Mouse (Mus musculus): ENCODE measurements at regions not wholly inside any gene's neighbourhood (a gene's known extent, or its start where the extent isn't known, plus 50 kb on each side); places are given as distances from the start of the nearest gene placed in this dataset.

DNA sequence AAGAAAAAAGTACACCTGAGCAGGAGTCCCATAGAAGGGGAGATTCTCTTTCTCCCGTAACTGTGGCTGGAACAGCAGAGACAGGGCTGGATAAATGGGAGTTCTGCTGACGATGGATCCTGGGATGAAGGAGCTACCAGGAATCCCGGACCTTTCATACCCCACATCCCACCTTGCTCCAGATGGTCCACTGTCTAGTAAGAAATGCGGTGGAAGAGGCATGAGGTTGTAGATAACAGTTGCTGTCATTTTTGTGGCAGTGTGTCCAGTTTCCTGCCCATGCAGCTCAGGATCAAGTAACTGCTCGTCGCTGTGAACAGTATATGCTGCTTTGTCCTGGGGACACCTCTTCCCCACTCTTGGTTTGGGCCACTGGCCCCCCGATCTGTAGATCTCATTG, 190.1 kb upstream of the Mphosph6 start:
- TF ChIP-seq NELFE (IDR thresholded peaks at IDR 0.05; ENCODE audit: low read depth, low read length) (no peak), ELF1 (IDR thresholded peaks at IDR 0.05; ENCODE audit: low read depth, low read length) (no peak), JUND (conservative IDR thresholded peaks at IDR 0.05; ENCODE audit: low read depth, low read length) (no peak), CHD1 (IDR thresholded peaks at IDR 0.05; ENCODE audit: low read depth, low read length) (no peak), HCFC1 (IDR thresholded peaks at IDR 0.05; ENCODE audit: low read depth, low read length) (no peak), PAX5 (IDR thresholded peaks at IDR 0.05; ENCODE audit: low read length) (no peak), MAFK (IDR thresholded peaks at IDR 0.05; ENCODE audit: insufficient replicate concordance, low read length) (no peak)
- no peaks in the 10 kb centered on the region for H3K27me3 ChIP-seq (replicated peaks)
- H3K9me3 ChIP-seq (replicated peaks; ENCODE audit: low read length) = peaks cover 74% of the 10 kb centered on the region
- H3K36me3 ChIP-seq (replicated peaks in 1 of 2; ENCODE audit: control insufficient read depth in 1 of 2, insufficient read depth in 1 of 2, low read length in 1 of 2) = no peaks in the 10 kb centered on the region
- no peak overlapping the region for H3K9ac ChIP-seq (ENCODE audit: insufficient read depth, low read depth)
- H3K4me1 ChIP-seq (ENCODE audit: control insufficient read depth in 1 of 2, insufficient read depth in 2 of 2) = no peaks in the 10 kb centered on the region
- dilution Hi-C loops (cut with MboI; ENCODE audit: extremely low pct_ligation_motif_present, extremely low pct_unique_long_range_greater_than_20kb, low sequenced_read_pairs) (no loop called here), in situ Hi-C loops (cut with MboI; ENCODE audit: low pct_ligation_motif_present, low pct_unique_long_range_greater_than_20kb, low sequenced_read_pairs) (no loop called here)
- no peak overlapping the region for H3K4me2 ChIP-seq (ENCODE audit: insufficient read depth, low read depth, poor library complexity, severe bottlenecking)
- no peak overlapping the region for H3K4me3 ChIP-seq (replicated peaks in 1 of 3; ENCODE audit: low read depth in 2 of 3, low read length in 2 of 3, poor library complexity in 1 of 3)
- no peak for DNase-seq (ENCODE audit: extremely low read depth)
- H3K79me2 ChIP-seq (replicated peaks; ENCODE audit: control insufficient read depth, extremely low read depth, insufficient read depth, poor library complexity, severe bottlenecking) = no peaks in the 10 kb centered on the region
- no peak overlapping the region for H3K27ac ChIP-seq (ENCODE audit: insufficient read depth, low read depth)

DNA sequence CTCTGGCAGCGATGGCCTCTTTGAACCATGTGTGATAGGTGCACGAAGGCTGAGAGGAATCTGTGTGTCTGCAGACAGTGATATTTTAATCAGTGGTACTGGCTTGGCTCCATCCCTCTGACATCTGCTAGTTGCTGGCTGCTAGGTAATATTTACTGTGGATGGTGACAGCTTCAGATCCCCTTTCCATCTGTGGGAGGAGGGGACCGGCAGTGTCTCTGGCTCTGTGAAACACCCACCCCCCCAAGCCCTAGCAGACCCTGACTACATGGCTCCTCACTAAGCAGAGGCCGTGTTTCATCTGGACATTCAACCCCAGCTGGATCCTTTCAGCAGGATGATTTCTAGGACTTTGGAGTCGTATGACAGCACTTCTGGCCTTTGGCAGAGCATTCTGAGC, 187.0 kb upstream of the Mphosph6 start:
- H3K27ac ChIP-seq (ENCODE audit: insufficient read depth, low read depth) = no peak overlapping the region

DNA sequence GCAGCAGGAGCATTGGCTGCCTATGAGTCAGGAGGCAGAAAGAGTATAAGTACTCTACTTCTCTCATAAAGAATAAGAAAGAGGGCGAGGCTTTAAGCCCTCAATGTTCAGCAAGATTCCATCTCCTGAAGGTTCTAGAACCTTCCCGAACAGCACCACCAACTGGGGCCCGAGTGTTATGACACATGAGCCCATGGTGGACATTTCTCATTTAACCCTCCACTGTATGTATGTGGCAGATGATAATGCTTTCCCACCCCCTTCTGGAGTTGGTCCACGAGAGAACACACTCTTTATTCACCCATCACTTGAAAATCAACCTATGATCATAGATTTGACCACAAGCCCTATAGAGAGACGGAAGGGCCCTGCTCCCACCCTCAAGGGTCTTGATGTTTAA, 166.6 kb upstream of the Mphosph6 start:
- DNase-seq (ENCODE audit: extremely low read depth) = no peak
- no peaks in the 10 kb centered on the region for H3K4me1 ChIP-seq (ENCODE audit: control insufficient read depth in 1 of 2, insufficient read depth in 2 of 2)
- no peak overlapping the region for H3K27ac ChIP-seq (ENCODE audit: insufficient read depth, low read depth)
- H3K9me3 ChIP-seq (replicated peaks; ENCODE audit: low read length) = peaks cover 65% of the 10 kb centered on the region
- TF ChIP-seq PAX5 (IDR thresholded peaks at IDR 0.05; ENCODE audit: low read length) = no peak
- no peak for TF ChIP-seq ELF1 (IDR thresholded peaks at IDR 0.05; ENCODE audit: low read depth, low read length)
- TF ChIP-seq USF1 (IDR thresholded peaks at IDR 0.05; ENCODE audit: low read depth, low read length) = no peak
- TF ChIP-seq BHLHE40 (IDR thresholded peaks at IDR 0.05; ENCODE audit: low read depth, low read length) = no peak
- TF ChIP-seq NRF1 (IDR thresholded peaks at IDR 0.05; ENCODE audit: low read depth, low read length) = no peak
- no peak for TF ChIP-seq ETS1 (conservative IDR thresholded peaks at IDR 0.05; ENCODE audit: low read depth, low read length)
- TF ChIP-seq POLR2AphosphoS2 (IDR thresholded peaks at IDR 0.05; ENCODE audit: low read depth, low read length) = no peak
- TF ChIP-seq JUND (conservative IDR thresholded peaks at IDR 0.05; ENCODE audit: low read depth, low read length) = no peak
- TF ChIP-seq RCOR1 (conservative IDR thresholded peaks at IDR 0.05; ENCODE audit: low read depth, low read length) = no peak
- TF ChIP-seq CTCF (conservative IDR thresholded peaks at IDR 0.05 in 1 of 2, IDR thresholded peaks at IDR 0.05 in 1 of 2; ENCODE audit: low read depth in 2 of 2, low read length in 2 of 2) = no peak
- no peak for TF ChIP-seq HCFC1 (IDR thresholded peaks at IDR 0.05; ENCODE audit: low read depth, low read length)
- no peak for TF ChIP-seq MYC (IDR thresholded peaks at IDR 0.05; ENCODE audit: low read depth, low read length)
- no peak for TF ChIP-seq CHD2 (IDR thresholded peaks at IDR 0.05; ENCODE audit: low read length)
- TF ChIP-seq NELFE (IDR thresholded peaks at IDR 0.05; ENCODE audit: low read depth, low read length) = no peak
- TF ChIP-seq TCF12 (IDR thresholded peaks at IDR 0.05; ENCODE audit: low read depth, low read length) = no peak
- TF ChIP-seq ZNF384 (IDR thresholded peaks at IDR 0.05; ENCODE audit: low read depth, low read length) = no peak
- no peak for TF ChIP-seq SIN3A (IDR thresholded peaks at IDR 0.05; ENCODE audit: low read length)
- no peak for TF ChIP-seq ZC3H11A (IDR thresholded peaks at IDR 0.05; ENCODE audit: low read depth, low read length)
- no peak for TF ChIP-seq MAX (IDR thresholded peaks at IDR 0.05; ENCODE audit: low read length)
- TF ChIP-seq SMC3 (IDR thresholded peaks at IDR 0.05; ENCODE audit: low read depth, low read length) = no peak
- no peak overlapping the region for H3K9ac ChIP-seq (ENCODE audit: insufficient read depth, low read depth)
- no peak overlapping the region for H3K4me2 ChIP-seq (ENCODE audit: insufficient read depth, low read depth, poor library complexity, severe bottlenecking)
- H3K79me2 ChIP-seq (replicated peaks; ENCODE audit: control insufficient read depth, extremely low read depth, insufficient read depth, poor library complexity, severe bottlenecking) = no peaks in the 10 kb centered on the region
- no peak overlapping the region for H3K4me3 ChIP-seq (replicated peaks in 1 of 3; ENCODE audit: low read depth in 2 of 3, low read length in 2 of 3, poor library complexity in 1 of 3)
- dilution Hi-C loops (cut with MboI; ENCODE audit: extremely low pct_ligation_motif_present, extremely low pct_unique_long_range_greater_than_20kb, low sequenced_read_pairs) = no loop called here
- in situ Hi-C loops (cut with MboI; ENCODE audit: low pct_ligation_motif_present, low pct_unique_long_range_greater_than_20kb, low sequenced_read_pairs) = no loop called here
- H3K36me3 ChIP-seq (replicated peaks in 1 of 2; ENCODE audit: control insufficient read depth in 1 of 2, insufficient read depth in 1 of 2, low read length in 1 of 2) = no peaks in the 10 kb centered on the region
- H3K27me3 ChIP-seq (replicated peaks) = no peaks in the 10 kb centered on the region

More for the DNA sequence above, 187.0 kb upstream of the Mphosph6 start:
- in situ Hi-C loops (cut with MboI; ENCODE audit: low pct_ligation_motif_present, low pct_unique_long_range_greater_than_20kb, low sequenced_read_pairs) = no loop called here
- H3K9me3 ChIP-seq (replicated peaks; ENCODE audit: low read length) = peaks cover 68% of the 10 kb centered on the region
- H3K4me3 ChIP-seq (replicated peaks in 1 of 3; ENCODE audit: low read depth in 2 of 3, low read length in 2 of 3, poor library complexity in 1 of 3) = no peak overlapping the region
- H3K27me3 ChIP-seq (replicated peaks) = no peaks in the 10 kb centered on the region
- H3K9ac ChIP-seq (ENCODE audit: insufficient read depth, low read depth) = no peak overlapping the region
- H3K79me2 ChIP-seq (replicated peaks; ENCODE audit: control insufficient read depth, extremely low read depth, insufficient read depth, poor library complexity, severe bottlenecking) = no peaks in the 10 kb centered on the region
- H3K4me1 ChIP-seq (ENCODE audit: control insufficient read depth in 1 of 2, insufficient read depth in 2 of 2) = no peaks in the 10 kb centered on the region
- dilution Hi-C loops (cut with MboI; ENCODE audit: extremely low pct_ligation_motif_present, extremely low pct_unique_long_range_greater_than_20kb, low sequenced_read_pairs) = no loop called here
- H3K4me2 ChIP-seq (ENCODE audit: insufficient read depth, low read depth, poor library complexity, severe bottlenecking) = no peak overlapping the region
- H3K36me3 ChIP-seq (replicated peaks in 1 of 2; ENCODE audit: control insufficient read depth in 1 of 2, insufficient read depth in 1 of 2, low read length in 1 of 2) = no peaks in the 10 kb centered on the region
- DNase-seq (ENCODE audit: extremely low read depth) = no peak
- TF ChIP-seq ELF1 (IDR thresholded peaks at IDR 0.05; ENCODE audit: low read depth, low read length) (no peak), IRF4 (IDR thresholded peaks at IDR 0.05; ENCODE audit: low read depth, low read length) (no peak)
